Mouse (Mus musculus) testis, adult 2 months (tissue): ENCODE data around the gene Fam110c.

Experiments
- CTCF ChIP-seq: fragments of 200-500 bp; IDR thresholded peaks from 2 replicates; pipeline ENCODE4 v1.5.1; 2012; ENCODE audit warnings: low read depth, mild to moderate bottlenecking, inconsistent platforms, low read length, moderate library complexity; ENCODE audit not compliant: control insufficient read depth, insufficient read depth, insufficient replicate concordance
- POLR2A ChIP-seq: fragments of 200-500 bp; IDR thresholded peaks from 2 replicates; pipeline ENCODE4 v1.6.1; 2012; ENCODE audit warnings: low read depth, mild to moderate bottlenecking, inconsistent platforms, low read length, moderate library complexity; ENCODE audit not compliant: control insufficient read depth

DNA sequence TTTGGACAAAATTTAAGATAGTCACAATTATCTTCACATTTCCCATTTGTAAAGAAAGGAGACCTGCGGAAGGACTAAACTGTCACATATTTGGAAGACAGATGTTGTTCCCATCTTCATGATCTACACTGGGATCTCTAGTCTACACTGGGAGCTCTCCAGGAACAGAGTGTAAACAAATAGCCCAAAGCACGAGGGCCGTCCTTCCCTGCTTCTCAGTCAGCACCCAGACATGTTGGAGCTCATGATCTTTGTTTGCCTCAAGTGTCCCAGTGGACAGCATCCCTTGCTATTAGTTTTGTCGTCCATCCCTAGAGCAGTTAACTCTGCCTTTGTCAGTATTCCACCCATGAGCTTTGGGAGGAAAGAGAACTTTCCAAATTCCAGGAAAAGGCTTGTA, 4.4 kb downstream of the Fam110c start:
- TF ChIP-seq CTCF (no peak), POLR2A (no peak)
